Mouse (Mus musculus) adipocyte (in vitro differentiated cells): ENCODE data around the gene Slc6a1.

Experiments
- DNase-seq: peaks from one replicate; pipeline ENCODE4 v3.0.0-alpha.2; 2016; ENCODE audit warnings: low spot score

Gene Slc6a1

GRCm38 (mm10) chr6:114282469-114283277 lies at the start of gene Slc6a1:
Gene Slc6a1 (plus strand): TSS chr6:114282635.
- no peak for DNase-seq

DNA sequence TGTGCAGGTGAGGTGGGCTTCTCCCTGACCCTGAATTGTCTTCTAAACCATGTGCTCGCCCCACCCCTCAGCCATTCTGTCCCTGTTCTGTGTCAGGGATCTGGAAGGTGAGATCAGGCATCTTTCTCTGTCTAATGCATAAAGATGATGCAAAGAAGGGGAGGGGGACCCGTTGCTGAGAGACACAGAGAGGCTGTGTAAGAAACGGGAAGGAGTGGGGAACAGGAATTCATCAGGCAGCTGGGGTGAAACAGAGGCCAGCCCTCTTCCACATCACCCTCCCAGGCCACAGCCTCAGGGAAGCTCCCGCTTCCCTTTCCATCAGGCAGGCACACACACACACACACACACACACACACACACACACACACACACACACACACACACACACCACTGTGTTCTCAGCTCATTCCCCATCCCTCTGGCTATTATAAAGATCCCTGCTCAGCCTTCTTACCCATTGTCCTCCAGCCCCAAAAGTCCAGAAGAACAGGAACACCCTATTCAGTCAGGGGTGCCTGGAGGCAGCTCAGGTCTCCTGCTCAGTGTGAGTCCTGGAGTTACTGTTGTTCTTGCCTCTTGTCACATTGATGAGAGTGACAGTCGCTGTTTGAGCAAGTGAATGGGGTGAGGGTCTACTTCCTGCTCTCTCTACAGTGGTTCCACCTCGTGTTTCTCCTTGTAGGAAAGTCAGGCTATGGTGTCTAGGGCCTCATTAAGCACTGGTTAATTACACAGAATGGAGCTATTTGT lies 43.4 kb upstream of the Slc6a1 start:
- no peak for DNase-seq

GRCm38 (mm10) chr6:114245665-114246064 lies 36.8 kb upstream of the Slc6a1 start:
- no peak for DNase-seq

DNA sequence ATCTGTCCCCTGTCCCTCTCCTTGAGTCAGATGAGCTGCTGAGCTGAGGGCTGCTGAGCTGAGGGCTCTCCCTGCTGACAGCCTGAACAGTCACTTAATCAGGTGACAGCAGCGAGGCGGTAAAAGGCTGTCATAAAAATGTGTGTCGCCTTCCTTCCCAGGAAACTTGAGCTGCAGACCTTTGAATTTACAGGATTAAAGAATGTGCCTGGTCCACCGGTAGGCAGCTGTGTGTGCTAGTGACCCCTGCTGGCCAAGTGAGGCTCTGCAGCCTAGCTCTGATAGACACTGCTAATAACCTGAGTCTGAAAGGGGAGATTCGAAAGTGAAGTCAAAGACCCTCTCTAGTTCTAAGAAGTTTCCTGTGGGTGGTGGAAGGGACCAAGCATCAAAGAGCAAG lies 32.1 kb upstream of the Slc6a1 start:
- peak; percentile 64 for DNase-seq

DNA sequence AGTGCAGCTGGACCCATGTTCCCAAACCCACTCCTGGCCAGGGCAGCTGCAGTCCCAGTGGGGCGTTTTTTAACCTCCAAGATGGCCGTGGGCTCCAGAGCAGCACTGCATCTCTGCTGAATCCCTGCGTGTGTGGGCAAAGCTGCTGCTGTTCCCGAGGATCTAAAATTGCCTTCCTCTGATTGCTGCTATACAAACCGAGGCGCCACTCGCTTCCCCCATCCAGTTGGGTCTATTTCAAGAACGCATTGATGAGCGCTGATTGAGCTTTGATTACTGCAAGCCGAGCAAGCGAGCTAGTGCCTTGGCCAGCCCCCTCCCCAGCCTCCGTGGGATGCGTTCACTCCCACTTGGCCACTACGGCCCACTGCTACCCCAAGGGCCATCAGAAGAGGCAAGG lies 27.5 kb upstream of the Slc6a1 start:
- no peak for DNase-seq

- DNase-seq = no peak
These were observed 24.6 kb upstream of the Slc6a1 start for GRCm38 (mm10) chr6:114257762-114258361.

DNA sequence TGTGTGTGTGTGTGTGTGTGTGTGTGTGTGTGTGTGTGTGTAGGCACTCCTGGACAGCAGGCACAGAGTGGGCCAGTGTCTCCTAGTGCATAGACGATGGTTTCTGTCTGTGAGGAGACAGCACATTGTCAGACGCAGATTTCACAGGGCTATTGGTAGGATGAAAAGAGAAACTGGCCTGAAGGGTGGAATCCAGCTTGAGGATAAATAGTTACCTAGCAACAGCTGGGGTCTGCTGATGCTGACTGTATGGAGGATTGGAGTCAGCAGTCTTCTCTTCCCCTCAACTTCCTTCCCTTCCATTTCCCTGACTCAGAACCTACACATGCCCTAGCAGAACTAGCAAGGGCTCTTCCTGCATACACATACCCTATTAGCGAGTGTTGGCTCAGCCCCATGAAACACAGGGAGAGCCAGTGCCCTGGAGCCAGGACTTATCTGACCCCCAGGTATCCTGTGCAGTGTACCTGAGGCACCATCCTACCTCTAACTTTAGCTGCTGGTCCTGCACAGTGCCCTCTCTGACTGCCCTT lies 23.7 kb upstream of the Slc6a1 start:
- DNase-seq = no peak

DNA sequence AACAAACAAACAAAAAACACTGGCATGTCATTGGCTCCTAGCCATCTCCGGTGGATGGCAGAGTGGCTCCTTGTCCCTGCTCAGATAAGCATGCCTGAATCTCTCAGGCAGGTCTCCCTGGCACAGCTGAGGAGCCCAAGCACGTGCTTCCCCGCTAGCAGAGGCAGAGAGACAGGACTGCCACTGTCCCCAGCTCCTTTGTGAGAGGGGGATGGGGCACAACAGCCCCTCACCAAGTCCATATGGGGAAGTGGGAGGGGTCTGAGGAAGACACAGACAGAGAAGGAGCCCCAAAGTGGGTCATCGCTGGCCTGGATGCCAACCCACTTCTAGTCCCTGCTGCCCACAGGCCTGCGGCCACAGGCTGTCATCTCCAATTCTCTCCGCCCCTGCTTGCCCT lies 20.8 kb upstream of the Slc6a1 start:
- DNase-seq = no peak

DNA sequence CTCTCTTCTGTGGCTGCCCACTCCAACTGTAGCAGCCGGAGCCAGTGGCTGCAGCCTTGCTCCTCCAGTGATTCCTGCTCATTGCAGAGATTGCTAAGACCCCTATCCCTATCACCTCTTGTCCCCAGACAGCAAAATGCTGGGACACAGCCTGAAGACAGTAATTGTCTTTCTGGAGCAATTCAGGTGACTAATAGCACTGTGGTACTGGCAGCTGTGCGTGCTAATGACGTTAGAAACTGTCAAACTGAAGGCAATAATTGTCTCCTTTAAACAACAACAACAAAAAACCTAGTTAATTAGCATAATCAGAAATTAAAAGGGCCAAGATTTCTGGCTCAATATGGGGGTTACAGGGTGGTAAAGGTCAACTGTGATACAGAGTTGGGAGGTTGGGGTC lies 18.4 kb upstream of the Slc6a1 start:
- no peak for DNase-seq

GRCm38 (mm10) chr6:114264426-114264825 lies 18.0 kb upstream of the Slc6a1 start:
- DNase-seq = no peak

GRCm38 (mm10) chr6:114266273-114266672 lies 16.2 kb upstream of the Slc6a1 start:
- DNase-seq = no peak

GRCm38 (mm10) chr6:114267979-114268378 lies 14.5 kb upstream of the Slc6a1 start:
- DNase-seq = no peak

DNA sequence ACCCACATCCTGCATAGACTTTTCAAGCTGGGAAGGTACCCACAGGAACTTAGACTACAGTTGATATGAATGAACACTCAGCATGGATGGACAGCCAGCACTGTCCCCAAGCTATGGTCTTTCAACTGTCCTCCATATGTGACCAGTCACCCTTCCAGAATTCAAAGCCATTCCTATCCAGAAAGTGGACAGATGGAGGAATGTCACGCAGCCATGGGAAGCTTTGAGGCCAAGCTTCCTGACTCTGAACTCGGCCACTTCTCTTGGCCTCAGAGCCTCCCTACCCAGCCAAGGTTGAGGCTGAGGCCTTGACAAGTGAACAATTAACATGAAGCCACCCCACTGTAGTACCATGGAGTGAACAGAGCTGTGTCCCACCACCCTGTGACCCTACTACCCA lies 12.8 kb upstream of the Slc6a1 start:
- no peak for DNase-seq

GRCm38 (mm10) chr6:114270799-114271198 lies 11.6 kb upstream of the Slc6a1 start:
- no peak for DNase-seq

- no peak for DNase-seq
These were observed 10.2 kb upstream of the Slc6a1 start for GRCm38 (mm10) chr6:114272279-114272678.

DNA sequence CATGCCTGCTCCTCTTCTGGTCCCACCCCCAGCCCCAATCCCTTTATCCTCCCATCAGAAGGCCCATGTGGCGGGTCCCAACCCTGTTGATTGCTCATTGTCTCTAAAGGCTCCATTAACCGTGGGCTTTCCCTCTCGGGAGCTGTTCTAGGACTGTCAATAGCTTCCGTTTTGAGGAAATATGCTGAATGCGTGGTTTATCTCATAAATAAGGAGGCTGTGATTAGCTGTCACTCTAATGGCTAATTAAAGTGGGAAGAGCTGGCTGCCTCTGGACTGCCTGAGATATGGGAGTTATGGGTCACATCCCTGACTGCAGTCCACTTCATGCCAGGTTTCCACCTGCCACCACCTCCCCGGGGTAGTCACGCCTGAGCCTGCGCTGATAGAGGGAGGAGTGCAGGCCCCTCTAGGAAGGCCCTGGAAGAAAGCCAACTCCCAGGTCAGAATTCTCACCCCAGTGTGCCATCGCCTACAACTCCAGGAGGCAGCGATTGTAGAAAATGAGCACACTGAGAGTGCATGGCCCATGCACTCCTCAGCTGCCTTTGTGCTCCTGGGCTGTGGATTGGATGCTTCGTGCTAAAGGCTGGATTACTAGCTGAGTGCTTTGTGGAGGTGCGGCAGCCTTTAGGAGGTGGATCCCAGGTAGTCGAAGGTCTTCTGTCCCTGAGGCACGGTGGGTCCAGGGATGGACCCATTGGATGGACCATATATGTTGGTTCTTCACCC lies 8.3 kb upstream of the Slc6a1 start:
- no peak for DNase-seq

DNA sequence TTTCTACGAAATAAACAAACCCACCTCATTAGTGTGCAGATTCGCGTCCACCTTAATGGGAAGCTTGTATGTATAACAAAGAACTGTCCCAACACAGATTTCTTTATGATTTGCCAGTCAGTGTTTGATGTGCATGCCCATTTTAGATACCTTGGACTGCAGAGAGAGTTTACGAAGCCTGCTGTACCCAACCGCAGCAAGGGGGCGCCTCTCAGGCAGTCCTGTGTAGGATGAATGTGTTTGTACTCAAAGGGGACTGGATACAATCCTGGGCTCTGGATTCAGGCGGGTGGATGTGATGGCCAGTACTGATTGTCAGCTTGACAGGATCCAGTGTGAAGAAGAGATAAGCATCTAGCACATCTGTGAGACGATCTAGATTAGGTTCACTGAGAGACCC lies 6.6 kb upstream of the Slc6a1 start:
- no peak for DNase-seq

- no peak for DNase-seq
These were observed 889 bp downstream of the Slc6a1 start for GRCm38 (mm10) chr6:114283278-114283770.

GRCm38 (mm10) chr6:114283927-114284703 lies 1.7 kb downstream of the Slc6a1 start:
- DNase-seq = no peak

DNA sequence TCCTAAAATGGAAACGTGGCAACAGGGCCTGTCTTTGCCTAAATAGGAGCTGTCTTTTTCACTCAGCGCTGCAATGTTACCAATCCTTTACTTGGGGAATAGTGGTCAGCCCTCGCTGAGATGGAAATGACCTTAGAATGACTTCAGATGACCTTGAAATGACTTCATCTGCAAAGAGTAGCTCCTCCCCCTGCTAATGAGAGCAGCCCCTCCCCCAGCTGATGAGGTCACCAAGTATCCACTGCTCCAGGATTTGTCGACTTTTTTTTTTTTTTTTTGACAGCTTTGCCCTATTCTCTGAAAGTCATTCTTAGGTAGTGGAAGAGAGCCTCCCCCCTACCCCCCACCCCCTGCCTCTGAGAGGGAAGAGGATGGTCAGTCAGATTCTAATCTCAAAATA lies 3.0 kb downstream of the Slc6a1 start:
- no peak for DNase-seq

DNA sequence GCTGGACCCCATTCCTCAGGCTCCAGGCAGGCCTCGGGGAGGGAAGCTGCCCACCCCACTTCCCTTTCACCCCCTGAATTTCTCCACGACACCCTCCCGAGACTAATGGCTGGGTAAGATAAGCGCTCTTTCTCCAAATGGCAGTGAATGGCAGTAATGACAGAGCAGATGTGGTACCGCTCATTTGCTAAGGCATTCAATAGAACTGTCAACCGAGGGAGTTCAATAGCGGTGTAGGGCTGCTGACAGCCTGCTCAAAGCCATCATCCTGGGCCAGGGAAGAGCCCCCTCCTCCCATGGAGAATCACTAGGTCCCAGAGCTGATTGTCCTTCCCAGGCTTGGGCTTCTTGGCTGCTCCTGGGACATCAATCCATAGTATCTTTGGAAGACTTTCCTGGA lies 6.7 kb downstream of the Slc6a1 start:
- DNase-seq = no peak
